Mouse (Mus musculus) CD4-positive, CD25-positive, alpha-beta regulatory T cell, adult 2 months (primary cell): ENCODE measurements at regions not wholly inside any gene's neighbourhood (a gene's known extent, or its start where the extent isn't known, plus 50 kb on each side); places are given as distances from the start of the nearest gene placed in this dataset.

ENCODE experiments used
- DNase-seq: peaks from one replicate; pipeline ENCODE4 v3.0.0-alpha.2; 2012; ENCODE audit warnings: low read depth, low spot score

DNA sequence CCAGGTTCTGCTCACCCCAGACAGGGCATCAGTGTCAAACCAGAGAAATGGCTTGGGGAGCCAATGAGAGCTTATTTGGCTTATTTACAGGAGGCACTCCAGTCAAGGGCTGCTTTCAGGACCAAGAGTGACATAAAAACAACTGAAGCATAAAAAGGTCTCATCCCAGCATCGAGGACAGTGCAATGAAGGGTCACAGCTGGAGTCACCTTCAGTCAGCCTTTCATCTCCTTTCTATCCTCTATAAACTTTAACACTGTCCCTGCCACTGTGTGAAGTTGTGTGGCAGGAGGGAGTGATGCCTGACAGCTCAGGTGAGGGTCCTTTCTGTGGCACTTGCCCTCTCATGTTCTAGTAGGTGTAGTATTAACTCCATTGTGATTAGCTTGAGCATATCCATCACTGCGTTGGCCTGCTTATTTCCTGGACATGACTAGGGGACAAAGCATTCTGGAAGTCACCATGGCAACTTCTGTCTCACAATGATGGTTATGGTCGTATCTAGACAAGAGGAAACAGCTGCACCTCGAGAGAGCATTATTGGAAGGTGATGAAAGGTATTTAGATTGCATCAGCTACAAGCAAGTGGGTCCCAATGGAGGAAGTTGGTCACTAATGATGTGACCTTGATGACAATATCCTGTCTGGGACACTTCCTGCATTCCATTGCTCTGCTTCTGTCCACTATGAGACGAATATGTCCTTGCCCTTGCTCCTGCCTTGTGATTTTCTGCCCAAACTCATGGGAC lies 87.8 kb upstream of the Enpp6 start:
- DNase-seq, result no peak

- DNase-seq, result no peak
Measured at GRCm38 (mm10) chr8:46900826-46901225, 85.9 kb upstream of the Enpp6 start.

DNA sequence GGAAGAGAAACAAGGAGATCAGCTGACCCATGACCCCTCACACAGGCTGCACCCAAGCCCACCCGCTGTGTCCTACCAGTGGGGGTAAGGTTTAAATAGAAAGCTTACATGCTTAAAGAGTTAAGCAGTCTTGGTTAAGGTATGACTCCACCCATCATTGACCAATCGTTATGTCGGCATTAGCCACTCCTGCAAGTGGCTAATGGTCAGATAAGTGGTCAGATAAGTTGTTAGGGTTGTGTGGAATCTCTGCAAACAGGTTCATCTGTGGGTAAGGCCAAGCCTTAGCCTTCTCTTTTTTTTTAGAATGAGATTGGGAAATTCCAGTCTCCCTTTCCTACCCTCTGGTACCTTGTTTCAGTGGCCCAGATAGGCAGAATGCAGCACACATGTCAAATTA lies 82.0 kb upstream of the Enpp6 start:
- DNase-seq, result no peak

- no peak for DNase-seq
Measured at GRCm38 (mm10) chr8:46907390-46907789, 79.3 kb upstream of the Enpp6 start.

- no peak for DNase-seq
Measured at GRCm38 (mm10) chr8:46908186-46908585, 78.5 kb upstream of the Enpp6 start.

- peak; percentile 64 for DNase-seq
Measured at GRCm38 (mm10) chr8:46913956-46914355, 72.7 kb upstream of the Enpp6 start.

DNA sequence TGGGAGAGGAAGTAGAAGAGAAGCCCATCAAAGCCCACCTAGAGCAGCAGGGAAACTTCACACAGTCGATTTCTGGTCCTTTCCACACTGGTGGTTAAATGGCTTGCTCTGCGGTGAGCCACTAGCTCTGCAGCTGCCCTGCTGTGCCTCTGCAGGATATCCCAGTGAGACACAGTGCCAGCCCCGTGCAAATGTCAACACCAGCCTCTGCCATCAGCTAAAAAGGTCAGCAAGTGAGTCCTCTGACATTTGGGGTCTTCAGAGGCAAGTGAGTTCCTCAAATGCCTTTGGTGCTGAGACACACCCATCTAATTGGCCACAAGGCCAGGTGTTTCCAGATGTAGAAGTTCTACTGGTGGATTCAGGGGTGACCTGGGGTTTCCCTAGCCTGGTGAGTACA lies 66.6 kb upstream of the Enpp6 start:
- peak; percentile 60 for DNase-seq

DNA sequence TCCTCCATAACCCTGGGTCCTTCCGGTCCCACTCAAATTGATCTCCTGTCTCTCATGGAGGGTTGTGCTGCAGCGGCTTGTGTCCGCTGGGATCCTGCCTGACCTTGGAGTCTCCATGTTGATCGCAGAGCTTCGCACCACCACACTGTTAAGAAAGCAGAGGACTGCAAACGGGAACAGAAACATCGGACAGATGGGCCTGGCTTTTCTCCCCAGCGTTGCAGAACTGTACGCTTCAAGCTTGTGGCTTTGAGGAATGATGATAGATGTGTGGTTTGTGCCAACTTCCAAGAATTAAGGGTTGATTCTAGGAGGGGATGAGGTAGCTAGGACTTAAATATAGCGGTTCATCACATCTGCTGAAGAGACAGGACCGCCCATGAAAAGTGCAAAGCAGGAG lies 65.6 kb upstream of the Enpp6 start:
- DNase-seq, result no peak

GRCm38 (mm10) chr8:46921585-46921984 lies 65.1 kb upstream of the Enpp6 start:
- DNase-seq, result peak; percentile 62

DNA sequence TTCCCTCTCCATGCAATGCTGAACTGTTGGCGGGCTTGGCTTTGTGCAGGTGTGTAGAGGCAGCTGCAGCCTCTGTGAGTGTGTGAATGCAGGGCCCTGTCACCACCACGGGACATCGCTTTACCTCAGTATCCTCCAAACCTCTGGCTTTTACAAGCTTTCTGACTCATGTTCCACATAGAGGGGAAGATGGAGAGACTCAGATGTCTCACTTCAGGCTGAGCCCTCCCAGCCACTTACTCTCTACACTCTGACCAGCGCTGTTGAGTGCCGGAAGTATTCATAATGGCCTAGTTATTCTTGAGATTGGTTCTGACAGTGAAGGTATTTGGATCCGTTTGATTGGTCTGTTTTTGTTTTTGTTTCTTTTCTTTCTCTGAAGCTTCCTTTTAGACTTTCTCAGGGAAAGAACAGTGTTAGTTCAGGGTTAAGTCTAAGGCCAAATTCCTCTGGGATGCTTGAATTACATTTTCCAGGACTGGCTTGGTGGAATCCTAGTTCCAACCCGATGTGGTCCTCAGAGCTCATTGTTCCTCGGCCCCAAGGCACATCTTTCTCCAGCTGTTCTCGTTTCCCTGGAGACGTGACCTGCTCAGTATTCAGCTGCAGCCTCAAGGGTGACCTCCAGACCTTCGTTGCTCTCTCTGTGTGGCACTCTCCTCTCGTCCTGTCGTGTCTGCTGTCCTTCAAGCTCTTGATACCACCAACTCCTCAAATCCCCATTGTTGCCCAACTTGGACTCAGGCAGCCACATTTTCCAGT lies 61.7 kb upstream of the Enpp6 start:
- no peak for DNase-seq

DNA sequence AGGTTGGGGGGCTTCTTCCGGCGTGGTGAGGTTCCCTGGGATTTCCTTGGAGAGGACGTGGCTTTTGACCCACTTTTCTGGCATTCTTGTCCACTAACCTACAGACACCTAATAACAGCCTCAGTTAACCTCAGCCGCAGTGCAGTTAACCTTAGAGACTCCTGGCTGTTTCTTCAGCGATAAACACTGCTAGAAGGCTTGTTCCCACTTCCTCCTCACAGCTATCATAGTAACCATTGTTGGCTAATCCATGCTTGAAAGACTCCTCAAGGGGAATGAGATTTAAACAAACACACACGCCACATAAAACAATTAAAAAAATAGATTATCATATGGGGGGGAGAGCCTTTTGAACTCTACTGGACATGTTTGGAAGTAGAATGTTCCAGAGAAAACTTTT lies 58.0 kb upstream of the Enpp6 start:
- no peak for DNase-seq

GRCm38 (mm10) chr8:46929678-46930077 lies 57.0 kb upstream of the Enpp6 start:
- no peak for DNase-seq

DNA sequence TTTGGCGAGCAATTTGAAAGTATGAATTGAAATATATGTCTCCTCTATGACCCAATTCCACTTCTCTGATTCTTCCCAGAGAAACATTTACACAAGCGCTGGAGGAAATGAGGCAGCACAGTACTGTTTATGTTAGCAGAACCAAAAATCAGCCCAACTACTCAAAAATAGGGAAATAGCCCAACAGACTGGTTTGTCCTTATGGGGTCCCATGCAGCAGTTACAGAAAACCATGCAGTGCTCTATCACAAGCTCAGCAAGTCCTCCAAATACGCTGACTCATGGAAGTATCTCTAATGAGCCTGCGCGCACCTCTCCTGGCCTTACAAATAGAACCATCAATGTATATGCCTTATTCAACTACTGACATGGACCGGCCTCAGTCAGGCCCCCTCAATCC lies 55.4 kb upstream of the Enpp6 start:
- DNase-seq, result no peak

- no peak for DNase-seq
Measured at GRCm38 (mm10) chr8:46933256-46933655, 53.4 kb upstream of the Enpp6 start.

- no peak for DNase-seq
Measured at GRCm38 (mm10) chr8:46934254-46934653, 52.4 kb upstream of the Enpp6 start.

DNA sequence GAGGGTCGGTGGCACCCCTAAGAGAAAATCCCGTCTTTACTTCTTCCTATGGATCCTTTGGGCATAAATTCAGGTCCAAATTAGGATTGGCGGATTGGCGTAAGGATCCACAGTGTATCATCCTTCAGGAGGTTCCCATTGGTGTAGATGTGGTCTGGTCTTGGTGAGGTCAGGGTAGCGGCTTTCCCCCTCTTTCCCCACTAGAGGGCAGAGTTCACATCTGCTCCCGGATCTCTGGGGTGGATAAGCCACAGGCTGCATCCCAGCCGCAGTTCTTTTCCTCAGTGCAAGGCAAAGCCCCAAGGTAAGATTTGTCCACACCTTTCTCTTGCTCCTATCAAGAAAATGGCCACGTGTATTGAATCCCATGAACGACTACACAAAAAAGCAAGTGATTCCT lies 51.8 kb upstream of the Enpp6 start:
- peak; percentile 78 for DNase-seq

DNA sequence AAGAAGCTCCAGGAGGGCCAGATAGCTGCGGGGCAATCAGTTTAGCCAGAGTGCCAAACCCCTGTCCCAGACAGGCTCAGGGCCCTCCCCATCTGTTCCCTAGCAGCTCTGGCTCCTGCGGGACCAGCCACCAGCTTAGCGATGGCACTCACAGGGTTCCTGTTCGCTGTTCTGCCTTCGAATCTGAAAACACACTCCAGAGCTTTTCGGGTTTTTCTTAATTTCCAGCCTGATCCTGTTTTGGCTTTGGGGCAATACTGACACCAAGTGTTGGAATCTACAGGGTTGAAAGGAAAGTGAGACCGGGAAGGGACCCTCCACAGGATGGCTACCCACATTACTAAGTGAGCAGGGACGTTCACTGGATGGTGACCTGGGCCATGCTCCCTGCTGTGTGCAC lies 50.6 kb upstream of the Enpp6 start:
- no peak for DNase-seq
